Mouse (Mus musculus) T-helper 17 cell (primary cell): Measurements from ENCODE around the gene Tmed8.

ENCODE experiments used
- in situ Hi-C, 2 experiments: fragments of 300-600 bp; cut with MboI, MseI; formaldehyde crosslinking; loops; 1 replicate in 1 of 2; 2 replicates in 1 of 2; pipeline ENCODE4 v1.15.1; 2025; ENCODE audit warnings: high pct_unique_total_duplicates in 2 of 2

Tmed8 gene

DNA sequence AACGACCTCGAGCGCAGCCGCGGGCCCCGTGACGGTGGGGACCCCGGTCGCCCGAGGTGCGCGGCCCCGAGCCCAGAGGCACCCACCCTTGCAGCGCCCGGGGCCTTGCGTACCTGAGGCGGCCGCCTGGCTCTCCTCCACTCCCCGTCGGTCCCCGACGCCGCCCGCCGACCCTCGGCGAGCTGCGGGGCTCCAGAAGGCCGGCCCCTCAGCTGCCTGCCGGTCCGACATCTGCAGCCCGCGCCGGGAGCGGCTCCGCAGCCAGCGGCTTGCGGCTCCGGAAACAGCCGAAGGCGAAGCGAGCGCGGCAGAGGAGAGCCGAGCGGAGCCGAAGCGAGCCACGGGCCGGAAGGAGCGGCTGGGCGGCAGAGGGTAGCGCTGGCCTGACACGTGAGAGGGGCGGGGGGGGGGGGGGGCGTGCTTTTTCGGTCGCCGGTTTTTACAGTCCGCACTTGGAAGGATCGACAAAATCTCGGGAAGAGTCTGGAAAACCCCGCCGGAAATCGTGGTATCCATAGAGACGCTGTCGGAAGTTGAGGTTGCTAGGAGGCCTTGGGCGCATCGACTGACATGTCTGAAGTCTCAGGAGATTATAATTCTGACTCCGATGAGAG is at the start of gene Tmed8:
Gene Tmed8, minus strand, starts transcription at position 482 of the 614 bp plus-strand sequence.
- in situ Hi-C loops = loop anchor here (5.0 to 10.0 kb wide), 2 partner anchors 33 to 1785 kb away; no protein-coding TSS in a partner anchor

DNA sequence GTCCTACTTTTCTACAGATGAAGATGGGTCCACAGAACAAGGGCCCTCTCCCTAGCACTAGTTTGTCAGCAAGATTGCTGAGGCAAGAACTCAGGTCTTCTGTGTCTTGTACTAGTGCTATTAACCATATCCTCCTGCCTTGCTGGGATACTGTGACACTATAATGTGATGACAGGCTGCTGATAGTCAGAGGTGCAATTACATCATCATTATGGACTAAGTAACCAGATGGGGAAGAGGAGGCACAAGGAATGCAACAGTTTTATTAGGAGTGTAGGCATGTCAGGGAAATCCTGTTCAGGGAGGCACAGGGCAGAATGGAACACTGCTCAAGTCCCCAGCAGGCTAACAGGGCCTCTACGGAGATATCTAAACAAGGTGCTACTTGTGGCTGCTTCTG is 38.4 kb upstream of the Tmed8 start, which contains the start of gene Noxred1:
Gene Noxred1, minus strand, starts transcription at position 101 of the 400 bp plus-strand sequence.
- in situ Hi-C loops = no loop called here

DNA sequence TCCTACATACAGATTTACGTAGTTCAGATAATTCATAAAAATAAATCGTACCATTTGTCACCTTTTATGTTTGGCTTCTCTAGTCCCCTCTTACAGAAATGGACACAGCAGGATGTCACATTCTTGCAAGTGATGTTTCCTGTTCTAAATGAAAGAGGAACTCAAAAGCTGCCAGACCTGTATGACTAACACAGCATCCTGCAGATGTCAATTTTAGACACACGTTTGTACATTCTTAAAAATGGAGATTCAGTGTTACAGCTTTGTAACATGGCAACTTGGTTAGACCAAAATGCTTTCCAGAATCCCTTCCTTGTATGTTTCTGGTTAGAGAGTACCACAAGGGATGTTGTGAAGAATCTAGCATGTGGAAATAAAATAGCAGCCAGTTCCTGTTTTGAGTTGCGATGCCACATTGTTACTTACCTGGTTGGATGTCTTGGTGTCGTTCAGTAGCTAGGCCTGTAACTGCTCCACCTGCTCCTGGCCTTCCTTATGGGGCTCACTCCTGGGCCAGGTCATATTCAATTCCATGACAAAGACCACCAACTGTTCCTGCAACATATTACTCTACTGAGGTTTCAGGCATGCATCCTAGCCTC is 36.7 kb upstream of the Tmed8 start:
- in situ Hi-C loops = no loop called here

DNA sequence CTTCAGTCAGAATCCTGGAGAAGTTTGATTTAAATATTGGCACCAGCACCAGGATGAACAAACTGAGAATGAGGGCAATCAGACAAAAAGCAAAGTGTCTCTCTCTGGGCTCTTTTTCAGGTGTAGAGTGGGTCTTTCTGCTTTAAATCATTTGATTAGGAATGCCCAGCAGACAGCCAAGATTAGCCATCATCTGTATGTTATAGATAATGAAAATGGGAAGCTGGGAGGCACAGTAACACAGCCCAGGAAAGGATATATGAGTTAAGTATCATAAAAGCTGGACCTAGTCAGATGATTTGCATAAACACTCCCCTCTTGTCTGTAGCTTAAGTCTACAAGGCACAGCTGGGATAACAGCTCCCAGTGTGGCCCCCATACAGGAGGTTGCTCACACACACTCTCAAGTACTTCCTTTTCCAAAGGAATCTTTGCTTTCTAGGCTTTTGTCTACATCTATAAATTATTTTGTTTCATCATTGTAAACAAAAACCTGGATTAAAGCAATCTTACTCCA is 30.2 kb upstream of the Tmed8 start:
- in situ Hi-C loops = no loop called here

DNA sequence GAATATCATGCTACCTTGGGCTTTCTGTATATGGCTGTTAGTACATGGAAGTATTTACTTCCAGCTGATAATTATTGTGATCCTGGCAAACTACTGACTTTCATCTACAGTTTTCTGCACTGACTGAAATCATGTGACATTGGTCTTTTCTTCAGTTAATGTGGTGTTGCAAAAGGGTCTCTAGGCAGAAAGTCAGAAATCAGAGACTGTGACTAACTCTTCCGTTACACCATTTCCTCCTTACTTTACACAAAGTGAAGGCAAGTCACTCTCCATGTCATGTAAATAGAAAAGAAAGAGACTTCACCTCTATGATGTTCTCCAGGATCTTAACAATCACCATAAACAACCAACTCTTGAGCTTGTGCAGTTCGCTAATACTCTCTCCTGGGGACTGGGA is 29.4 kb upstream of the Tmed8 start:
- in situ Hi-C loops = no loop called here

DNA sequence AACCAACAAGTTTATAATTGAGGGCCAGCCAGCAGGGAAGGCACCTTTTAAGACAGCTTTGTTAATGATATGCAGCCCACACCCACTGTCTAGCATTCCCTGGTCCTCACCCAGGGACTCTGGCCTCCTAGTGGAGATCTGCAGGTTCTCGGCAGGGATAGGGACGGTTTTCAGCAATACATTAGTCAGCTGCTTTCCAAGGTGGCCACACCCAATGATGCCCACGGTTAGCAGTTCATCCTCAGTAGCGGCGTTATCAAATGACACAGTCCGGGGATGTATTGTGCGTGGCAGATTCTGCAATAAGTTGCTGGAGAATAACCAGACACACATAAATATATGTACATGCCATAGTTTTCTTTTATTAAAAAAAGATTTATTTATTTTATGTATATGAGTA is 26.5 kb upstream of the Tmed8 start:
- in situ Hi-C loops = no loop called here

DNA sequence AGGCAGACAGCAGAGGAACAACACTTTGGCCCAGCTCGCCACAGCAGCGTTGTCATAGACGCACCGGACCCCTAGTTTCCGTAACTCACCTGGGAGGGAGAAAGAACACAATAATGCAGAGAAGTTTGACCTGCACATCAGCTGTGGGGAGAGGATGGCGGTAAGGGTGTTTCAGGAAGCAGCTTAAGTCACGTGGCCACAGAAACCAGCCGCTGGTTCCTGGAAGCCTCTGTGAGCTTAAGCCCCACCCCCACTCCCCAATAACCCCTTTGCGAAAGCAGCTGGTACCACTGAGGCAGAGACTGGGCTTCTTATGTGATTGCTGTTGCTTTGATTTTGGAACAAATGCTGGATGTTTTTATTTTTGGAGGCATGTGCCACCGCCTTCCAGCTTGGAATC is 24.7 kb upstream of the Tmed8 start:
- in situ Hi-C loops = no loop called here

DNA sequence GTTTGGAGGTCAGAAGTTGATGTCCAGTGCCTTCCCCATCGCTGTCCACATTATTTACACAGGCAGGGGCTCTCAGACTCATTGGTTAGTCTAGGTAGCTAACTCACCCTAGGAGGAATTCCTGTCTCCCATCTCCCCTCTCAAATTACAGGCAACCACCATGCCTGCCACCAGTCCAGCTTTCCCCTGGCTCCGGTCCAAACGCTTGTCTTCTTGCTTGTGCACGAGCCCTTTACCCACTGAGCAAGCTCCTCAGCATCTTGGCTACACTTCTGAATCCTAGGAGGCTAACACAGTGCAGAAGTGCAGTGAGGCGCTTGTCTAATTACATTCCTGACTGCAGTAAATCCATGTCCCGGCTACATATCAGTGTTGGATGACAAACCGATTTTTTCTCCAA is 19.1 kb upstream of the Tmed8 start:
- in situ Hi-C loops = no loop called here

DNA sequence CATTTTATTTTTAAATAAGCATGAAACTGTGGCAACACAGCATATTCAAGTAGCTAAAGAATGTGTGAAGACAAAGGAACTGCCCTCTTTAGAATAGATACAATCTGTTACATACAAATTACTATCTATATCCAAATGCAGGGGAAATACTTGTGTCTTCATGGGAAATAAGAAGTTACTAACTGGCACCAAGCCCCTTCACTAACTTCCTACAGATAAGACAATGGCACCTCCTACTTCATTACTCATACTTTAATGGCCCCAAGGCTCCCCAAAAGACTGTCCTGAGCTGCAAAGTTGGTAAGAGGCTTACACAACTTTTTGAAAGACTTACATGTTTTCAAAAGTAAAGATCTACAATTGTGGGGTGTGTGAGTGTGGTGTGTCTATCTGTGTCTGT is 17.3 kb upstream of the Tmed8 start:
- in situ Hi-C loops = no loop called here

DNA sequence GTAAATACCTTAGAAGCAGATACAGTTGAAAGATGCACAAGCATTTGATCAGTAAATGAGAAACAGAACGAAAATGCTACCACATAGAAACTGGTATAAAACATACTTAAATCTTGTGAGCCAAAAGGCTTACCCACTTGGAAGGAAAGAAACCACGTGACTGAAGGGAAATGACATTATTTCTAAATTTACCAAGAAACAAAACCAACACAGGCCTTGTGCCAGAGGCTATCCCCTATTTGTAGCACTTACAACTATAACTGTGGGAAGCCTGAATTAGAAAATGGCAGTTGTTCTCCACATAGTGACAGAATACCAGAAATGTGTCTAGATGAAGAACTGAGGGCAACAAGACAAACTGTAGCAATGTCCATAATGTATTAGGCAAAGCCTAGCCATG is 15.8 kb upstream of the Tmed8 start:
- in situ Hi-C loops = no loop called here

DNA sequence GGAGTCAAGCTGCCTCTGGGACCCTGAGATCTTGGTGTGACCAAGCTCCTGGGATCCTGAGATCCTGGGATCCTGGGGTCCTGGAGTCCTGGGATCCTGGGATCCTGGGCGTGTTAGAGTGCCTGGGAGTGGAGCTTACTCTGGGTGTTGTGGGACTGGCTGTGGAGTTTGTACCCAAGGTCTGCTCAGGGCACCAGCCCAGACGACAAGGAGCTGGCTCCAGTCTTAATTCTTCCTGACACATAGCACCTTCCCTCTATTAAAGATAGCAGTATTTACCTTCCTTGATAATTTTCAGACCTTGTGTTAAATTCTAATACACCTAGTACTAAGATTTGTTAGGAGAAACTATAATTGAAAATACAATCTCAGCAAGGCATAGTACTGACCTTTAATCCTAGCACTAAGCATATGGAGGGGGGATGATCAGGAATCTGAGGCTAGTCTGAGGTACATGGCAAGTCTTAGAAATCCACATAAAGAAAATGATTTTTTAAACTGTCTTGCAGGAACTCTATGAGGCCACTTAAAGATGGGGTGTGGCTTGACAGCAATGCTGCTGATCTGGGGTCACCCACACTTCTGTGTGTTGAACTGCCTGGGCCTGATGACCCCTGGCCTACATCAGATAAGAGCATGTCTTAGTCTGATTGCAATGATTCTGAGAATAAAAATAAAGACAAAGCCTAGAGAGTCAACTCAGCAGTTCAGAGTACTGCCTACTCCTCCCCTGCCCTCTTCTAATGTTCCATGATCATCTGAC is 12.8 kb upstream of the Tmed8 start:
- in situ Hi-C loops = no loop called here

DNA sequence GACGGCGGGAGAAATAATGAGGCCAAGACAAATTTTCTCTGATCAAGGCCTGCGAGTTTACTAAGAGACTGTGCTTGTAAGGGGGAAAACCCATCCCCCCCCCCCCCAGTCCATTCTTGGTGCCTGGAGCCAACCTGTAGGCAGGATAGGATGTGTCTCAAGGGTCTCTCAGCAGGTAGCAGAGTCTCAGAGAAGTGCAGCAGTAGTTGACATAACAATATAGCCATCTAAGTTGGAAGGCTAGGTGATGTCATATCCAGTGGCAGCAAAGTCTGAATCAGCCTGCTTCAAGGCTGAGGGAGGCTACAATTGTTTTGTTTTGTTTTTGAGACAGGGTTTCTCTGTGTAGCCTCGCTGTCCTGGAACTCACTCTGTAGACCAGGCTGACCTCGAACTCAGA is 5.5 kb upstream of the Tmed8 start:
- in situ Hi-C loops = loop anchor here in 1 of 2 experiments (5.0 to 10.0 kb wide), 2 partner anchors 1213 to 1791 kb away; no protein-coding TSS in a partner anchor

DNA sequence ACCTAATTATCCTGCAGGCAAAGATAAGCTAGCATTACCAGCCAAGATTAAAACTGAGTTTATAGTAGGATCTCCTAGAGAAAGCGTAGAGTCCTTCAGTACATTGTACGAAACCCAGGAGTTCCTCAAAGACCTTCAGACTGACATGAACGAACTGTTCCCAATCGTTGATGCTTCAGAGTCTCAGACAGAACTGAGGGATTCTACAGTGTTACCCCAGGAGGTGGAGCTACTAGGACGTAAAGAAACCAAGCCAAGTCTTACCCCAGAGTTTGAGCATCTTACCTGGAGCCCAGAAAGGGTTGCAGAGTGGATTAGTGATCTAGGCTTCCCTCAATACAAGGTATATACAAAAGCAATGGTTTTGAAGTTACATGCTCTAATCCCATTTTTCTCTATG is 1.4 kb upstream of the Tmed8 start:
- in situ Hi-C loops = loop anchor here (5.0 to 10.0 kb wide), 2 partner anchors 34 to 1787 kb away; no protein-coding TSS in a partner anchor

DNA sequence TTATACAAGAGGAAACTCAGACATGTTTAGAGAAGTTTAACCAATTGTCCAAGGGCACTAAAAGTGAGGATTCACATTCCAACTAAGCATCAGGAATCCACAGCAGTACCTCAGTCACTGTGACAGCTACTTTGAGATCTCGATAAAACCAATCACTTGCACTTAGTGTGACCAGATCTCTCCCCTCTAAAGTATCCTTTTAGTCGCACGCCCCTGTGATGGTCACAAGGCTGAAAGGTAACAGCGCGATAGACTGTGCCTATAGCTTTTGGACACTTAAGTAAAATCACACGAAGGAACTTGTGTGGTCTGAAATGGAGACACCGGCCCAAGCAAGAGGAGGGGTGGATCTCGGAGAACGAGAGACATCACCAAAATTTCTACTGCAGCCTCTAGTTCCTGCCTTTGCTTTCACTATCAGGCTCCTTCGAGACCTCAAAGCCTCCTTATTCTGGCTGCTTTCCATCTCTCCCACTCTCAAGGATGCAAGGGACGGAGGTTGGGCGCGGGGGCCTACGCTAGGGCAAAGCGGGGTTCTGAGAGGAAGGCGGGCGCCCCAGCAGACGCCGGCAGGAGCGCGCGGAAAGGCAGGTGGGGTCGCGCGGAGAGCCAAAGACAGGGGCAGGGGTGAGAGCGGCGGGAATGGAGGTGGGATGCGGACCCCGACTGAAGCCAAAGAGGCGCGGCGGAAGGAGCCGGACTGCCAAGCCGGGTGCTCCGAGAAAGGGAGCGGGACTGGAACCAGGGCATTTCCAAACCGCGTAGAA is 865 bp downstream of the Tmed8 start, which contains the start of gene Samd15:
Gene Samd15, plus strand, starts transcription at position 518 of the 767 bp plus-strand sequence.
- in situ Hi-C loops = no loop called here

DNA sequence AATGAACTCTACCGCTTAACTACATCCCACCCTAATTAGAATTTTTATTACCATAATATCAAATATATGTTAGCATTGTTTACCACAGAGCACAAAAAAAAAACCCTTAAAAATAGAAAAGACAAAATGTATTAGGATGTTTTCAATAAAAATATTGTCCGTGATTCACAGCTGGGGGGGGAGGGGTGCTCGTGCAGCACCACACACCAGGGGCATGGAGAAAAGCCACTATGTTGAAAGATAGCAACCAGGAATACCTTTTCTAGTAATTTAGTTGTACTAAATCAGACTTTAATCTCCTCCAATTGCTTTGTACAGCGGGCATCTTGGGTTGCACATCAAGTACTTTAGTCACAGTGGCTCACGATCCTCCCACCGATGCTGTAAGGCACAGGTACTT is 1.5 kb downstream of the Tmed8 start:
- in situ Hi-C loops = no loop called here

DNA sequence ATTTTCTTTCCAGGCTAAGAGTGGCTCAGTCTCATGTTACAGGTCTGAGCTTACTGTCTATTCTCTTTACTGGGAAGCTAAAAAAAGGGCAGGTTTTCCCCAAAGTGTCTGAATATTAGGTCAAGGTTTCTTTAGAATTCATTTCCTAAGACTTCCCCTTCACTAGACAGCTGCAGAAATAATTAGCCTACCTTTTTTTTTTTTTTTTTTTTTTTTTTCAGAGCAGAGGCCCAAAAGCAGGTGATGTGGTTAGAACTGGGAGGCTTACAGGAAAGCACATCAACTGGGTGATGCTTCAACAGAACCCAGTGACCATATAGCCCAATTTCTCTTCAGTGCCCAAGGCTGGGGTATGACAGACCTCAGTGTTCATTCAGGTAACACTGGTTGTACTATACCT is 3.9 kb downstream of the Tmed8 start:
- in situ Hi-C loops = no loop called here

DNA sequence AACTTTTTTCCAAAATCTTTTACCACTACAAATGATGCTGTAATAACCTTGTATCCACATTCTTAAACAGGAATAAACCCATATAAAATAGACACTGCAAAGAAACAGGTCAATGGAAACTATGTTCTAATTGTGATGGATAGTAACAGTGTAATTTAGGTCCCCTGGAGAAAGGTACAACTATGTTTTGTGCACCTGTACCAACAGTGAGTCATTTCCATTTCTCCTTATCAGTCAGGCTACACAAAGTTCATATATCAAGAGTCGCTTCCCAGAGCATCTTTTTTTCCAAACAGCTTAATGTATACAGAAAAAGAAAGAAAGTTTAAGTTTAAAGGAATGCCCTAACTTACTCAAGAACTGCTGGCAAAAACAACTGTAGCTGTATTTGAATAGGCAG is 5.2 kb downstream of the Tmed8 start:
- in situ Hi-C loops = no loop called here

DNA sequence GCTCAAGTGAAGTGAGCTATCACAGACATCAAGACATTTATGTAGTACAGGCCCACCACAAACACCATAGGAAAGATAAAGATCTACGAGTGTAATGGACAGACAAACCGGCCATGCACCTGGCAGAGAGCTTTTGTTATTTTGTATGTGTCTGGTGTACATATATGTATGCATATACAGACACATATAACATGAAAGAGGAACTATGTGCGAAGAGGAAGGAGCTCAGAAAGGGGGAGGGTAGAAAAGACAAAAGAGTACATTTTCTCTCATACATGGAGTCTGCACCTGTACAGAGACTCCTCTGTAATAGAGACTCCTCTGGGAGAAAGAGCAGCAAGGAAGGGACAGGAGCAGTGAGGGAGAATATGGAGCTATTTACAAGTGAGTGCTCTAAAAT is 7.2 kb downstream of the Tmed8 start:
- in situ Hi-C loops = no loop called here

DNA sequence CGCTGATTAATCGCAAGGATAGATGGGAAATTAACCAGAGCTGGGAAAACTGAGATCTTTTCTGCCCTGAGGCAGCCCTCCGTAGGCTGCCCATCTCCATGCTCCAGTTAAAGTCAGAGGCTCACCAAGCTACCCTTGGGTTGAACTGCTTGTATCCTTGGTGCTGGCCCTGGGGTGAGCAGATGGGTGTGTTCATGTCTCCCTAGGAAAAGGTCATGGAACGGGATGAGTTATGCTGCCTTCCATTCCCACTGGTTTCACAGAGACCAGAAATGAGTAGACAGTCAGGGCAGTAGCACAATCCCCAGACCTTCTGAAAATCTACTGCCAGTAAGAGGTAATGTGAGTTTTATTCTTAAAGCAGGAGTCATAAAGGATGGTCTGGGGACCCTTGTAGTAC is 22.6 kb downstream of the Tmed8 start:
- in situ Hi-C loops = no loop called here

DNA sequence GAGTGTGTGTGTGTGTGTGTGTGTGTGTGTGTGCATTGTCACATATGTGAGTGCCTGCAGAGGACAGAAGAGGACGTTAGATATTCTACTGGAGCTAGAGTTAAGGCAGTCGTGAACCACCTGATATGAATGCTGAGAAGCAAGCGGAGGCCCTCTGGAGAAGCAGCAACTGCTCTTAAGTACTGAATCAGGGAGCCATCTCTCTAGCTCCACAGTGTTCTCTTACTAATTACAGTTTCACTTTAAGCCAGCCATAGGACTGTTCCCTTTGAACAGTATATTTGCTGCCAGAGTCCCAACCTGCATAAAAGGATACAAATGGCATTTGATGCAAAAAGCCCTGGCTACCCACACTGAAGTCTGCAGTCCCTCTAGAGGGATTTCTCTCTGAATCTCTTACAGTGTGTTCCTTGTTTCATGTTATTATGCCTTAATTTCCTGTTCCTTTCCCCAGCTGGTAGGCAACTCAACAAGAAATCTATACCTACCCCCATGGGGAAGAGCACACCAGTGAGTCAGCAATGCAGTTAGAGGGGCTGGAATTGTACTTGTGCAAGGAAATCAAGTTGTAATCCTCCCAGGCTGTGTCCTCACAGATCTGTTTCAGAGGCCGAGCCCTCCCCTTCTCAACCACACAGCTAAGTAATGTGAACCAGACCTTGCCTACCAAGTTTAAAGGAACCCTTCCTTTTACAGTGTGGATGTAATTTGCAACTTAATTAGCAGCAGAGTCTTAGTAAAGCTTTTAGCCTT is 24.9 kb downstream of the Tmed8 start:
- in situ Hi-C loops = no loop called here

DNA sequence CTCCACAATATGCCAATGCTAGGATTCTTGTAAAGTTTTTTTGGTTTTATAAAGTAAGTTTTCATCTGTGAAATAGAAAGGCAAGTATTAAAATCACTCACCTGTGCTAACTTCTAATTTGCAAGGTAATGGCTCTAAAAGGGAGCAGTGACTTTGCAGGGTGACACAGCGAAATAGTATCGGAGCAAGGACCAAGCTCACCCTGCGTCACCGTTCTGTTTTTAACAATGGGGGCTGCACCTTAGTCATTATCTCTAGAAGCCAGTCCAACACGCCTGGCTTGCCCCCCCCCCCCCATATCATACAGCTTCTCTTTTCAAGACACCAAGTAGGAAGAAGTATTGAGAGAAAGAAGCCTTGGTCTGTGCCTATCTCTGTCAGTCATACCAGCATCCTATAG is 39.4 kb downstream of the Tmed8 start:
- in situ Hi-C loops = loop anchor here in 1 of 2 experiments (10.0 kb wide), 1 partner anchor 46 kb away; no protein-coding TSS in a partner anchor
